Mouse (Mus musculus) midbrain, embryonic 11.5 days (tissue): ENCODE measurements around the gene Celsr2. TPM values are rescaled to one million over a fixed set of nuclear protein-coding genes. Genes with fewer than 3 reads are reported as not detected.

Source experiments
- ATAC-seq: fragments of 200-750 bp; cut with Nextera tagmentation; 2 replicates; pipeline ENCODE4 v1.8.0; 2017; ENCODE audit warnings: moderate TSS enrichment, moderate library complexity; ENCODE audit not compliant: low FRiP score
- DNase-seq: peaks from one replicate; pipeline ENCODE4 v3.0.0; 2015; ENCODE audit warnings: low spot score; ENCODE audit errors: missing footprints
- H3K27ac ChIP-seq: fragments of 300-500 bp; sonication (generic); 2 replicates; pipeline ENCODE4 v1.5.1; 2014; ENCODE audit warnings: low read depth, low read length
- H3K27me3 ChIP-seq: fragments of 300-500 bp; sonication (generic); 2 replicates; pipeline ENCODE4 v1.6.1; 2014; ENCODE audit warnings: mild to moderate bottlenecking, low read length, moderate library complexity, mixed read lengths; ENCODE audit not compliant: control insufficient read depth, insufficient read depth
- H3K36me3 ChIP-seq: fragments of 300-500 bp; sonication (generic); 2 replicates; pipeline ENCODE4 v1.6.1; 2014; ENCODE audit warnings: mild to moderate bottlenecking, low read length, moderate library complexity, mixed read lengths; ENCODE audit not compliant: control insufficient read depth, insufficient read depth
- H3K4me1 ChIP-seq: fragments of 300-500 bp; sonication (generic); 2 replicates; pipeline ENCODE4 v1.6.1; 2014; ENCODE audit warnings: low read length; ENCODE audit not compliant: control insufficient read depth, insufficient read depth
- H3K4me2 ChIP-seq: fragments of 300-500 bp; sonication (generic); 2 replicates; pipeline ENCODE4 v1.6.1; 2014; ENCODE audit warnings: mild to moderate bottlenecking, moderate library complexity
- H3K4me3 ChIP-seq: fragments of 300-500 bp; sonication (generic); 2 replicates; pipeline ENCODE4 v1.5.1; 2014; ENCODE audit warnings: low read depth, low read length
- H3K9ac ChIP-seq: fragments of 300-500 bp; sonication (generic); 2 replicates; pipeline ENCODE4 v1.6.1; 2014; ENCODE audit warnings: low read length
- H3K9me3 ChIP-seq: fragments of 300-500 bp; sonication (generic); 2 replicates; pipeline ENCODE4 v1.6.1; 2016; ENCODE audit warnings: low read length; ENCODE audit not compliant: control insufficient read depth
- WGBS: fragments of 180-500 bp; shearing (Covaris S2); extraction: QIAGEN DNeasy Blood & Tissue Kit; methylation state at CpG from one replicate; pipeline ENCODE4 v1.1.7; 2014; 5-methylcytosine and 5-hydroxymethylcytosine counted together
- polyA plus RNA-seq: library from polyadenylated mRNA; unstranded; fragments of >200 nt; fragmentation: Nextera tagmentation; extraction: Ambion mirVana; gene quantifications from 2 replicates; pipeline ENCODE4 v1.2.1, GENCODE M21; 2014

The Celsr2 gene
- polyA plus RNA-seq, 1 experiment from 2014 or later, result 65.2 TPM

DNA sequence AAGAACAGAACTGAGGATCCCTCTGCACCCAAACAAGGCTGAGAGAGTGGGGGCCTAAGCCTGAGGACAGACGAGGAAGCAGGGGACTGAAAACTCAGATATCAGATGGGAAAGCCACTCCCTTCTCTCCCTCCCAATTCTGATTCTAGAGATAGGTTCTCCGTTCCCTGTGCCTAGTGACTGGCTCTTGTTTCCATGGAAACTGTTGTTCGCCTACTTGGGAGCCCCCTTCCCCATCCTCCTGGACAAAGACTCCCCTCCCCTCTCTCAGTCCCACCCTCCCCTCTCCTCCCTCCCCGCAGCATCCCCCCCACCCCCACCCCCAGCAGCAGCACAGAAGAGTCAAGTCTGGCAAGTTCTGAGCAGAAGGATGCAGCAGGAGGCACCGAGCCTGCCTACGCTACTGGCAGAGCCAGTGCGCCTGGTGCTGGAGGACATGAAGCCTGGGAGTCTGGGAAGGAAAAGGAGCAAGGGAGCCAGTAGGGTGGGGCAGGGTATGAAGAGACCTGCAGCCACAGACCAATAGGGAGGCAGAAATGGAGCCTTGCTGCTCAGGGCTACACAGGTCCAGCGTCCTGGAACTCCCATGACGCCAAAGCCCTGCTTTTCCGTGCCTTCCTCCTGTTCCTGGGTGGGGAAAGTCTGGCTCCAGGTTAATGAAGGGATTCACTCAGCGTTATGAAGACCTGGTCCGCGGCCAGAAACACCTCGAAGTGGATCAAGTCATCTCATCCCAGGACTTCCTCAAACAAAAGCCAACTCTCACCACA is 9.6 kb downstream of the Celsr2 start:
- Histone ChIP-seq H3K4me2 (peak overlapping the region; percentile 33), H3K4me3 (no peak overlapping the region), H3K9me3 (no peaks in the 10 kb centered on the region), H3K9ac (peak overlapping the region; percentile 37), H3K27me3 (no peaks in the 10 kb centered on the region), H3K27ac (peak overlapping the region; percentile 85), H3K4me1 (peaks cover 51% of the 10 kb centered on the region), H3K36me3 (peaks cover 39% of the 10 kb centered on the region)
- DNase-seq (peak; percentile 94), ATAC-seq (peak; percentile 56)
- WGBS, result 26% methylated on average over 14 of the region's 14 CpGs

GRCm38 (mm10) chr3:108402528-108402920 is 12.8 kb downstream of the Celsr2 start:
- Histone ChIP-seq H3K9ac (no peak overlapping the region), H3K4me2 (no peak overlapping the region), H3K36me3 (peaks cover 52% of the 10 kb centered on the region), H3K27ac (no peak overlapping the region), H3K27me3 (no peaks in the 10 kb centered on the region), H3K4me3 (no peak overlapping the region), H3K4me1 (peaks cover 30% of the 10 kb centered on the region), H3K9me3 (no peaks in the 10 kb centered on the region)
- ATAC-seq (no peak), DNase-seq (no peak)
- 86% methylated on average over 15 of the region's 15 CpGs for WGBS

DNA sequence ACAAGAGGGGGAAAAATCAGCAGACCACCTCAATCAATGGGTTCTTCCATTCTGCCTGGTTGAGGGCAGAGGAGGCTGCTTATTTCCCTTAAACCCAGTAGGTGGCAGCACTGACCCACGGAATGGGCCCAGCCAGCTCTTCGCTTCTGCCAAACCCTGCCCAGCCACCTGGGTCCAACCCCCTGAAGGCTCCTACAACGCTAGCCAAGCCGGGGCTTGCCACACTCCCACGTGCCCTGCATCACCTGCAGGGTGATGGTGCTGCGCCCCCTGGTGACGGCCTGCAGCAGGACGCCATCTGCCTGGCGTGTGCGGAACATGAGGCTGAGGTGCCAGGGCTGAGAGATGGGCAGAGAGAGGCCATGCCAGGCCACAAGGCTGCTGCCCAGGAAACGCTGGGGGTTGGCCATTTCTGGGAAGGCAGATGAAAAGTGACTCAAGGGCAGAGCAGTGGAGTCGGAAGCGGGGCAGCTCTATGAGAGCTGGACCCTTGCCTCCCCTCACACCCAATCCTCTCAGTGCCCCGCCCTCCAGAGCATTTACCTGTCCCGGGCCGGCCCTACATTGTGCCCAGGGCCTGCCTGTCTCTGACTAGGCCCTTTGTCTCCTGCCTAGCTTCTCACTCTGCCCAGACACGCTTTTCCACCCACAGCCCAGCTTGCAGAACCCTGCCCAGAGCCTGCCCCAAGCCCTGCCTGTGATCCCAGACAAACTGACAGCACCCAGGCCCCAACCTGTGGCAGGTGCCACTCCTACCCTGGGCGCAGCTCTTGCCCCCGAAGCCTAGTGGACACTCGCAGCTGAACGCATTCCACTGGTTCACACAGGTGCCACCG is 13.4 kb downstream of the Celsr2 start:
- Histone ChIP-seq H3K4me3 (no peak overlapping the region), H3K36me3 (peaks cover 54% of the 10 kb centered on the region), H3K9ac (no peak overlapping the region), H3K9me3 (no peaks in the 10 kb centered on the region), H3K4me1 (peaks cover 26% of the 10 kb centered on the region), H3K27me3 (no peaks in the 10 kb centered on the region), H3K27ac (no peak overlapping the region), H3K4me2 (no peak overlapping the region)
- DNase-seq (peak; percentile 95), ATAC-seq (peak; percentile 77)
- 33% methylated on average over 22 of the region's 22 CpGs for WGBS

GRCm38 (mm10) chr3:108400442-108400841 is 14.9 kb downstream of the Celsr2 start:
- ATAC-seq, result no peak
- Histone ChIP-seq H3K36me3 (peaks cover 62% of the 10 kb centered on the region), H3K27ac (no peak overlapping the region), H3K4me3 (no peak overlapping the region), H3K9me3 (no peaks in the 10 kb centered on the region), H3K27me3 (no peaks in the 10 kb centered on the region), H3K4me1 (peaks cover 11% of the 10 kb centered on the region), H3K9ac (no peak overlapping the region), H3K4me2 (no peak overlapping the region)
- 81% methylated on average over 5 of the region's 5 CpGs for WGBS
- DNase-seq, result no peak

DNA sequence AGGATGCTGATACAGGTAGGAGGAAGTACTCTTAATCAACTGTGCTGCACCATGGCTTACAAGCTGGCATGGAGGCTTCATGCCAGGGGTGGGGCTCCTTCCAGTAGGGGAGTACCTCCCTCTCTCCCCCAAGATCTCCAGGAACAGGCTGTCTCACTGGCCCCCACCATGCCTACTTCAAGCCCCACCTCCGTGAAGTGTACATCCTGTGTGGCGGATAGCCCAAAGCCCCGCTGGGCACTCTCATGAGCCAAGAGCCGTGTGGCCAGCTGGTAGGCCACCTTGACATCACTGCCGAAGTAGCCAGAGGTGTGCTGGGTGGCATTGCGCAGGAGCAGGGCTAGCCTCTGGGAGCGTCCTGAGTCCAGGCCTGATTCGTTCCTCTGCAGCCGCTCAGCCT is 17.1 kb downstream of the Celsr2 start:
- Histone ChIP-seq H3K36me3 (peaks cover 59% of the 10 kb centered on the region), H3K4me1 (no peaks in the 10 kb centered on the region), H3K27ac (no peak overlapping the region), H3K27me3 (no peaks in the 10 kb centered on the region), H3K9me3 (no peaks in the 10 kb centered on the region), H3K4me2 (no peak overlapping the region), H3K9ac (no peak overlapping the region), H3K4me3 (no peak overlapping the region)
- no peak for ATAC-seq
- DNase-seq, result no peak
- WGBS, result 94% methylated on average over 9 of the region's 9 CpGs

GRCm38 (mm10) chr3:108392793-108393192 is 22.6 kb downstream of the Celsr2 start:
- Histone ChIP-seq H3K4me3 (no peak overlapping the region), H3K27me3 (no peaks in the 10 kb centered on the region), H3K9ac (0 out of 2 replicates have a peak overlapping the region, but pooled peaks have one; percentile 12), H3K27ac (no peak overlapping the region; the same call in 1 of the 2 replicates), H3K9me3 (no peaks in the 10 kb centered on the region), H3K36me3 (peaks cover 30% of the 10 kb centered on the region), H3K4me2 (no peak overlapping the region), H3K4me1 (peaks cover 10% of the 10 kb centered on the region)
- 35% methylated on average over 15 of the region's 15 CpGs for WGBS
- no peak for ATAC-seq
- DNase-seq, result peak; percentile 87

DNA sequence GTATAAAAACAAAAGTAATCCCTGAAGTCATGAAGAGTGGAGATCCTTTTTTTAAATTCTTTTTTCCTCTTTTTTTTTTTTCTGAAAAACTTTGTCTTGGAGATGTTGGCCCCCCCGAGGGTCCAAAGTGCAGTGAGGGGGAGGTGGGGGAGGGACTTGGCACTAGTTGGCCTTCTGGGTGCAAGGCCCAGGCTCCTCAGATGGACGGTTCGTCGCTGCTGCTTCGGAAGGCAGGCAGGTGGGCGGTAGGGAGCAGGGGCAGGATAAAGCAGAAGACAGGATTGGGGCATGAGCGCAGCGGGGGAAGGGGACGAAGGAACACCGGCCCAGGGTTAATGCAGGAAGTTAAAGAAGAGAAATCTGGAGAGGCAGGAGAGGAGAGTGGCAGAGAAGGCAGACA is 23.1 kb downstream of the Celsr2 start:
- DNase-seq, result no peak
- no peak overlapping the region; the same call in 1 of the 2 replicates for H3K27ac ChIP-seq
- H3K27me3 ChIP-seq, result no peaks in the 10 kb centered on the region
- H3K9me3 ChIP-seq, result no peaks in the 10 kb centered on the region
- 0 out of 2 replicates have a peak overlapping the region, but pooled peaks have one; percentile 12 for H3K9ac ChIP-seq
- peaks cover 27% of the 10 kb centered on the region for H3K36me3 ChIP-seq
- H3K4me3 ChIP-seq, result no peak overlapping the region
- ATAC-seq, result no peak
- 15% methylated on average over 10 of the region's 10 CpGs for WGBS
- peaks cover 10% of the 10 kb centered on the region for H3K4me1 ChIP-seq
- no peak overlapping the region for H3K4me2 ChIP-seq

DNA sequence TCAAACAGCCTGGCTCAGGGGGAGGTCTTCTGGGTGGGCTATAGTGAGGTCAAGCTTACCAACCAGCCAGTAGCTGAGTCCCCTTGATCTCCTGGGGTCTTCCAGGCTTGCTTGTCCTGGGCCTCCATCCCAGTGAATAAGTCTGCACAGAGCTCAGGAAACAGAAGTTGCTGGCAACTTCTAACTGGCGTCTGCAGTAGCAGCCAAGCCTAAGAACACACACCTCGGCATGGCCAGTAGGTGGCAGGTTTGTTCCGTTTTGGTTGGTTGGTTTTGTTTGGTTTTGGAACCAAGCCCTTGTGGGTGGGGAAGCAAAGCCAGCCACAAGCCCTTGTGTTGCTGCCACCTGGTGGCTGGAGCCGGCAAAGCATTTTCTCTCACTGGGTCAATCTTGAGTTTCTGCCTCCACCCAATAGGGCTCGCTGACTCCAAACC is 26.2 kb downstream of the Celsr2 start:
- H3K27ac ChIP-seq, result no peak overlapping the region
- H3K4me3 ChIP-seq, result no peak overlapping the region
- H3K4me2 ChIP-seq, result no peak overlapping the region
- peak; percentile 100 for DNase-seq
- H3K36me3 ChIP-seq, result peaks cover 5% of the 10 kb centered on the region; the same call in 1 of the 2 replicates
- H3K9ac ChIP-seq, result no peak overlapping the region
- peak; percentile 77 for ATAC-seq
- H3K27me3 ChIP-seq, result no peaks in the 10 kb centered on the region
- WGBS, result under 1% methylated on average over 5 of the region's 5 CpGs
- peaks cover 20% of the 10 kb centered on the region for H3K4me1 ChIP-seq
- no peaks in the 10 kb centered on the region for H3K9me3 ChIP-seq

- Histone ChIP-seq H3K4me1 (peaks cover 19% of the 10 kb centered on the region), H3K4me3 (no peak overlapping the region), H3K27ac (no peak overlapping the region), H3K27me3 (no peaks in the 10 kb centered on the region), H3K9ac (no peak overlapping the region), H3K4me2 (no peak overlapping the region), H3K9me3 (no peaks in the 10 kb centered on the region), H3K36me3 (no peaks in the 10 kb centered on the region)
- DNase-seq (no peak), ATAC-seq (no peak)
- WGBS, result 95% methylated on average over 10 of the region's 10 CpGs
Observed at GRCm38 (mm10) chr3:108386186-108386585, 29.2 kb downstream of the Celsr2 start.
